Mouse (Mus musculus) megakaryocyte progenitor cell, adult 5-6 weeks (primary cell): ENCODE data around the gene Fam234b. TPM values are rescaled to one million over a fixed set of nuclear protein-coding genes. Genes with fewer than 3 reads are reported as not detected.

Experiments used
- ATAC-seq: replicated peaks from 2 replicates; pipeline ENCODE4 v1.8.0; 2016; ENCODE audit warnings: mild to moderate bottlenecking, moderate TSS enrichment, inconsistent platforms; ENCODE audit not compliant: poor library complexity
- total RNA-seq, 2 experiments: library from RNA; stranded (forward) in 1 of 2; stranded (reverse) in 1 of 2; fragments of 157-497, 149-512 nt in 1 of 2; fragments of 200-1000 nt in 1 of 2; gene quantifications; 2 replicates each; pipeline versions ENCODE4 v1.2.3 to v1.2.4; 2015 to 2017

The Fam234b gene
- total RNA-seq, 2 experiments from 2014 or later: 5.4 to 6.5 TPM

DNA sequence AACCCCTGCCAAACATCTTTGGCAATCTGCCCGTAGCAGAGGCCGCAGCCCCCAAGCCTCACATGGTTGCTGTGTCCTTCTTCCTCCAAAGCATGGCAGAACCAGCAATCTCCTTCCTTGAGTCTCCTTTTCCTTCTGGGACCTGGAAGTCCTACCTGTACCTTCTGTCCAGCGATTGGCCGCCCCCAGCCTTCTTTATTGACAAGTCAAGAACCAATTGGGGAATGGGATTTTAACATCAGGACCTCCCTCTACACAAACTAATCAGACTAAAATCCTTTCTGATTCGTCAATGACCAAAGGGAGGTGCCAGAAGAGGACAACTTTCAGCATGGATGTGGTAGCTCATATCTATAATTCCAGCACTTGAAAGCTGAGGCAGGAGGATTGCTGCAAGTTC lies 22.1 kb downstream of the Fam234b start:
- ATAC-seq: no peak

DNA sequence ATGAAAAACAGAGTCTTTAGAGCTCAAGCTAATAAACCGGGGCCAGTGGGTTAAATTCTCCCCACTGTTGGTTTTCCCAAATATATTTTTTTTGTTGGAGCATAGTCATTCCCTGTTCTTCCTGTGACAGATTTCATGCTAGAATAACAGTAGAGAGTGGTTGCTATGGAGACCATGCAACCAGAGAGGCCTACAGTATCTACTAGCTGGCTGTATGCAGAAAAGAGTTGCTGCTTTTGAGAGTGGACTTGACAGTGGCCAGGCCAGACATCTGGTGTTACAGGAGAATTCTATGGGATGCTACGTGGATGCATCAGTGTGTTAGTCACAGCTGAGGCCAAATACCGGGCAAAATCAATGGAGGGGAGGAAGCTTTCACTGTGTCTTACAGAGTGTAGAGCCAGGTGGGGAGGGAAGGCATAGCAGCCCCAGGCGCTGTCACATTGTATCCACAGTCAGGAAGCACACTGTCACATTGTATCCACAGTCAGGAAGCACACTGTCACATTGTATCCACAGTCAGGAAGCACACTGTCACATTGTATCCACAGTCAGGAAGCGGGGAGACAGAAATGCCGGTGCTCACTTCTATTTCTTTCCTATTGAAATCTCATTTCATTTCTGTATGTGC lies 26.1 kb downstream of the Fam234b start:
- 0 out of 2 replicates have a peak, but pooled peaks have one; percentile 3 for ATAC-seq

DNA sequence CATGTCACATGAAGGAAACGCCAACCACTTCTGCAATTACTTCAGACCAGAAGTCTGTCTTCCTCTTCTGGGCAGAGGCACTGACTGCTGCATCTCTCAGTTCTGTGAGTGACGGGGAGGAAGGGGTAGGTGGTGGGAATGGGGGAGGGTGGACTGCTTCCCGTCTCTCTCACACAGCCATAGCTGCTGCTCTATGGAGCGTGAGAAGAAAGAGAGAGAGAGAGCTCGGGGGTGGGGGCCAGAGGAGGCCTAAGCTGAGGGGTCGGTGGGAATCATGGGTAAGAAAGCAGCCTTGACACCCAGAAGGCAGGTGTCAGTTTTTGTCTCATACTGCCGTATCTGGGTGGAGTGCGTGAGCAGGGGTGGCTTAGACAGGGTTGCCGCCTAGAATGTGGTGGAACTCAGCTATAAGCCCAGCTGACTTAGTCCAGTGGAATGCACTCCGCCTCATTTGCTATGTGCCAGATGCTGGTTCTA lies 30.7 kb downstream of the Fam234b start:
- ATAC-seq: peak; percentile 93

DNA sequence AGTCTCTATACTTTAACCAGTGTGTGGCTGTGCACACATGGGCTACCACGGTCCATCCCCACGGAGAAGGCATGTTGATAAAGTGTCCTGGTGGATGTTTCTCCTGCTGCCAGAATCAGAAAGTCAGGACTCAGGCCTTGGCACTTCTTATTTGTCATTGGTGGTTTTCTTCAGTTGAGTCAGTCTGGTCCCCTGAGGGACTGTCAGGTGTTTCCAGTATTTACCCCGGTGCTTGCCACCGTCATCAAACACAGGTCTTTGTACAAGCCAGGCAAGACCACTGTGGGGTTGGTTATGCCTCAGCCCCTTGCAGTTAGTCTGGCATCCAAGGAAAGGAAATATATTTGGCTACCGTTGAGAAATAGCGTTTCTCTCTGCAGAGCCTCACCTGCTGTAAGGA lies 32.8 kb downstream of the Fam234b start:
- no peak for ATAC-seq

DNA sequence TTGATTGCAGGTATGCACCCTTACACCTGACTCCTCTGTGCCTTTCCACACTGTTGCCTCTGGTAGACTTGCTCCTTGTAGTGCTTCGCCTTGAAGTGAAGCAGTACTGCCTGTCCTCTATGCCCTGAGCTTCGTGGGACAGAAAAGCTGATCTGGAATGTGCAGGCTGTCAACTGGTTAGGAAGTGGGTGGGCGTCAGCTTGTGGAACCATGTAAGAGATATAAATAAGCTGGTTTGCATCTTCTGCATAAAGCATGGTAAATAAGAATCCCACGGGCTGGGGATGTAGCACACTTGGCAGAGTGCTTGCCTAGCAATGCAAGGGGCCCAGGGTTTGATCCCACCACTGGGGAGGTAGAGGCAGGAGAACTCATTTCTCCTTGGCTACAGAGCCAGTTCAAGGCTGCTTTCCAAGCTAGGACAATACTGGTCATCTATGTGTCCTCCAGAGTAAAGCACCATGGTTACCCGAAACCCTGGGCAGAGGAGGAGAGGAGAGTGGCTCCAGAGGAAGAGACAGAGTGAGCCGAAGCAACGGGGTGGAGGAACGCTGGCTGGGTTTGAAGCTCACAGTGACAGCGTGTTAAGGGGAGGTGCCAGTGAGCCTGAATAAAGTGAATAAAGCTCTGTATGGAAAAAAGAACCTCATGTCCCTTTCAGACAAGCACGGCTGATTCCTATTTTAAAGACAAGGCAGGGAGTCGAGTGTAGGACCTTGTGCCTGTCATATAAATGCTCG lies 34.8 kb downstream of the Fam234b start:
- no peak for ATAC-seq

DNA sequence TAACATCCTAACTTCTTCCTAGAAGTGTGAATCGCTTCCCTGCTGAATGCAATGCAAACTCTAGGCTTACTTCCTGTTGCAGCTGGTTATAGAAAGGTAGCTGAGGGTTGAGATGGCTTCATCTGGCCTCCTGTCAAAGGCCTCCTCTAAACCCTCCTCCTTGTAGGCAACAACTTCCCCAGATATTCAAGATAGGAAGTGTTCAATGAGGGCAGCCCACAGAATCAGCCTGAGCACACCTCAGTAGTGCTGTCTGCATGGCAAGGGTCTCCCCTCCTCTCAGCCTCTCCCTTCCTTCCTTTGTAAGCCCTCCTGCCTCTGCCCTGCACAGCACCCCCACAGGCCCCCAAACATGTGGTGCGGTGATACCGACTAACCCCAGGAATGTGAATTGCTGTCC lies 38.0 kb downstream of the Fam234b start:
- ATAC-seq: no peak

DNA sequence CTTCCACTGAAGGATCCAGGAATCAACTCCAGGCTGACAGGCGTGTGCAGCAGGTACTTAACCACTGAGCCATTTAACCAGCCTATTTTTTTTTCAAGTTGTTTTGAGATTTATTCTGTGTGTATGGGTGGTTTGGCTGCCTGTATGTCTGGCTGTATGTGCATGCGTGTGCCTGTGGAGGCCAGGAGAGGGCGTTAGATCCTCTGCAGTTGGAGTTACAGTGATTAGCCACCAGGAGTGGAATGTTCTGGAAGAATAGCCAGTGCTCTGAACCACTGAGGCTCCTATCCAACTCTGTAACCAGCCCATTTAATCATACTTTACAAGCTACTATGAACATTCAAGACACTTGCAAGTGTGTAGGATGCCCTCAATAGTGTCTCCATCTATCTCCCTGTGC lies 38.8 kb downstream of the Fam234b start:
- peak; percentile 23; the same call in 1 of the 2 replicates for ATAC-seq

DNA sequence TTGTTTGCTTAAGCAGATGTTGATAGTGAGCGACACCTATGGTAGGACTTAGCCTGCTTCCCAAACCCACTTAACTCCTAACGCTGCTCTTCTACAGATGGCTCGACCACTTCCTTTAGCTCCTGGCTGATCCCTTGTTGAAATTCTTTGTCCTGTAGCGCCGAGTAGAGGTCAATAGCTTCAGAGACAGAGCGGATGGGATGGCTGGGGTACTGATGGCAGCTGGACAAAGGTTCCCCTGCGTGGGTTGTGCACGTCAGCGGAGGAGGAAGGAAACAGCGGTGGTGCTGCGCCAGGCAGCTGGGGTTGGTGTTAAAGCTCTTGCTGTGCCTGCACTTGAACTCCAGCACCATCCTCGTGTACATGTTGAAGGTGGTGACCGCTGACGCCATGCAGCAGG lies 39.5 kb downstream of the Fam234b start:
- peak; percentile 54 for ATAC-seq

DNA sequence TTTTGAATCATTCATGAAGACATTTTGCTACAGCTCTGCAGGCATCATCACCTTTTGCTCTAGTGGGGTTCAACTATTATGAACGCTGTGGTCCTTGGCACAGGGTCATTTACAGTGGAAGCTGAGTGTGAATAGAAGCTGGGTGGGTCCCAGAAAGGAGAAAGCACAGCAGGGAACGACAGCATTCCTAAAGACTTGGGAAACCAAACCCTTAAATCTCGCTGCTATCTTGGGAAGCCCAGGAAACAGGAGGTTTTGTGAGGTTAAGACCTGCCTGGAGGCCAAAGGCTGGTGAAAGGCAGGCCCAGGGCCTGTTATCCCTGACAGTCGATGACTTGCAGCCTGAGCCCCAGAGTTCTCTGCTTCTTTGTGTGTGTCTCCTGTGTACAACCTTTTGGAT lies 40.4 kb downstream of the Fam234b start:
- no peak for ATAC-seq

DNA sequence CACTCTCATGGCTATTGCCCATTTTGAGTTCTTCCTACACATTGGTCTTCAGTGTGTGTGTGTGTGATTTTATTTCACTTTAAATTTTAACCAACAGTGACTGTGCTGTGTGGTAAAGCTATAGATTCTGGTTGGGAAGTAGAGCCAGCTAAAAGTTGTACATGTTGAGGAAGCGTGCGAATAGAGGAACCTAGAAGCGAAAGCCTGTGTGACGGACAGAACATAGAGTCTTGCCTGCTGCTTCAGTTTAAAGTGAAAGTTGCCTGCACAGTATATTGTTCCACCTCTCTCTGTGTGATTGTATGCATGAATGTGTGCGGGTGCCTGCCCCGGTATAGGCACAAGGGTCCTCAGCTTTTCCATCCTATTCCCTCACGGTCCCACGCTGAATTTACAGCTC lies 42.6 kb downstream of the Fam234b start:
- peak; percentile 65 for ATAC-seq

DNA sequence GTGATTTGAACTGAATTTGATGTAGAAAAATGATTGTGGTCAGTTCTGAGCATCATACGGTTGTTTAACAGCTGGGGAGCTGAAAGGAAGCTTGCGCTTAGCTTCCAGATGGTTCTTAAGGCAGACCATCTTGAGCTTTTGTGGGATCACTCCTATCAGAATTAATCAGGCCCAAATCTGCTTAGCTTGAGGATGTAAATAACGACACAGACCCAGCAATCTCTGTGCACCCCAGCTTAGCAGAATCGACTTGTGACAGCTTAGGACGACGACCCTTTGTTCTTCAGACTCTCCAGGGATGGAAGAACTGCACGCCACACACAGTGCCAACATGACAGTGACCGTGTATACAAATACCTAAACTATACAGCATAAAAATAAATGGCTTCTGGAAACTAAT lies 47.8 kb downstream of the Fam234b start:
- ATAC-seq: no peak

DNA sequence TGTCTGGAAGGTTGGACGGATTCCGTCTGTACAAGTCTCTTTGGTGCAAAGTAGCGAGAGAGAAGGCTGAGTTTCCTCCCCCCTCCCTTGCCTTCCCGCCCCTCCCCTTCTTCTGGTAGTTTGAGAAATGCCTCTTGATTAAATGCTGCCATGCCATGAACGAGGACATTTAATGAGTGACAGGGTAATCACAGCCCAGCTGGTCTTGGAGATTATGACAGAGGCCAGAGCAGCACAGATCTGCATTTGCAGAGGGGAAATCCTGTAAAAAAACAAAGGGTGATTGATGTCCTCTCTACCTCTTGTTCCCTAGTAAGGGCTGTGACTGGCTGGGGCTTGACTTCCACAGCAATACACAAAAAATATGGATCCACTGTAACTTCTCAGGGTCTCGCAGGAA lies 50.1 kb downstream of the Fam234b start:
- no peak for ATAC-seq

DNA sequence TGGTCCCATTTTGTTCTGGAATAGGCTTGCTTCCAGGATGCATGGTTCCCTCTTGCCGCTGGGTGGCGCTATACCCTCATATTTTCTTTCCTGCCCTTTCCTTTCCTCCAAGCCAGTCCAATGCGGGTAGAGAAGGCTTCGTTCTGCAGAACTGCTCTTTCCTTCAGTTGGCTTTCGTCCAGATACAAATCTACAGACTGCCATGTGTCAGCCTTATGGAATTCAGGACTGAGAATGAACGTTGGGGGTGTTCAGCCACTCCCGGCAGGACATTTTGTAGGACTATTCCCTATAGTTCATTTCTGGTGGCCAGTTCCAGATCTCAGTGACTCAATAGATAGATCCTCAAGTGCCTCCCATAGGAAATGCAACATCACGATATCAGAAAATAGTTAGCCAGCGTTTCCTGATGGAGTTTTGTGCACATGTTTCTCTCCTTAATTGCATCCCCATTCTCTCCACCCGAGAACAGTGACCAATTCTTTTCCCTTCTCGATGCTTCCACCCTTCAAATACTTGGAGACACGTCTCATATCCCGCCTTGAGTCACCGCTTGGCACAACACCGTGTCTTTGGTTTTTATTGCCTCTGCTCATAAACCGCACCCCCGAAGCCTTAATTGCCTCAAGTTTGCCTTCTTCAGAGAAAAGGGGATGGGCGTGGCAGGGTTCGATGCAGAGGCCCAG lies 52.2 kb downstream of the Fam234b start:
- peak; percentile 73 for ATAC-seq

DNA sequence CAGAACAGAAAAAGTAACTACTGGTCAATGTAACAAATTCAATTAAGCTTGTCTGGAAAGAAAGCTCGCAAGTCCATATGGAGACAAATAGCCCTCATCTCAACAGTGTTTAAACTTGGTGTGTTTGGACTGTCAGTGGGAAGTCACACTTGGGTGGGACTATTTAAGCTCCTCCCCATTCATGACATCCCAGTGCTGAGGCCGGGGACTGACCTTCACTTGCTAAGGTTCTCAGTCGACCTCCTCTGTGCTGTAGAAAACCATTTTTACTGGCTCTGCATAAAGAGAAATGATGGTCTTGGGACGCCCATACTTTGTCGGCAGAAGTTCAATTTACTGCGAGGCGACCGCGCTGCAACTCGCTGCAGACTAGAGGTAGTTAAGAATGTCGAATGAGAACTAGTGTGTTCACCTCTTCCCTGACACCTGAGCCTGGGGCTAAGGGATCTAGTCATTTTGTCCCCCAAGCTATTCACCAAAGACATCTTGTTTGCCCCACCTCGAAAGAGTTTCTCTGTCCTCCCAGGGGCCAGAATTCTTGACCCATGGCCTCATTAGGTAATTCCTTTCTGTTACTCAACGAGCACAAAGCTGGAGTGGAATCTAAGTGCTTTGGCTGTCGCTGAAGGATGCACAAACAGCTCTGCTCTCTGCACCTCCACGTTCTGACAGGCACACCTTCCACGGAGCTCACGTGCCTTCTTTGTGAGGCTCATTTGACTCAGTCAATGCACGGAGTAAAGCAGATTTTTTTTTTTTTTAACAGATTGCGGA lies 53.3 kb downstream of the Fam234b start:
- no peak for ATAC-seq

DNA sequence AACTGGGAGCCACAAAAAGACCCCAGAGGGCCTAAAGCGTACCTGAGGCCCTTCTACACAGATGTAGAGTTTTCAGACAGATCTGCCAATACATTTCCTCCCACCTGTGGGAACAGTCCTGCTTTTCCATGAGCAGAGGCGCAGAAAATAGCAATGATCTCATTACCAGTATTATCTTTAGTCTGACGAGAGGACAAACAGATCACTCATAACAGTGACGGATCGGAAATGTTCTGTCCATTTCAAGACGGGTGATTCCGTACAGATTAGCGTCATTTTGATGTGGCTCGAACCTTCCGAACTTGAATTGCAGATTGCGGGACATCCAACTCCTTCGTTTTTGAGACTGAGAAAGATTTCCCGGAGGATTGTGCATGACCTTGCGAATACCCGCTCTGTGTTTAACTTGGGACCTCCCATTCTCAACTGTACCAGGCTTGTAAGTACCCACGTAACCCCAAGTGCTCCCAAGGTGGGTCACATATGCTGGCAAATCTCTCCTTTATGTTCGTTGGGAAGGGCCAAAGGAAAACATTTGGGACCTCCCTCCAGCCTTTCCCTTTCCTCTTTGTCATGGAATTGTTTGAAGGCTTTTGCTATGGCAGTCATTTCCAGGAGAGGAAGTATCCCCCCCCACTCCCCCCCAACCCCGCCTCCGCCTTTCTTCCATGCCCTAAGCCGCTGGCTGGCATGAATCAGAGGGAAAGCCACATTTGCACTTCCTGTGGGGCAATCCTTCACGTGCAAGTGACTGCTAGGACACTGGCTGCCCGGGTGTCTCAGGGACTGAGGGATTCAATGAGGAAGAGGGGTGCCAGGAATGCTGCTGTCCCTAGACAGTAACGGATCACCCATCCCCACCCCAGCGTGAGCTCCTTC lies 54.3 kb downstream of the Fam234b start:
- ATAC-seq: peak; percentile 72

DNA sequence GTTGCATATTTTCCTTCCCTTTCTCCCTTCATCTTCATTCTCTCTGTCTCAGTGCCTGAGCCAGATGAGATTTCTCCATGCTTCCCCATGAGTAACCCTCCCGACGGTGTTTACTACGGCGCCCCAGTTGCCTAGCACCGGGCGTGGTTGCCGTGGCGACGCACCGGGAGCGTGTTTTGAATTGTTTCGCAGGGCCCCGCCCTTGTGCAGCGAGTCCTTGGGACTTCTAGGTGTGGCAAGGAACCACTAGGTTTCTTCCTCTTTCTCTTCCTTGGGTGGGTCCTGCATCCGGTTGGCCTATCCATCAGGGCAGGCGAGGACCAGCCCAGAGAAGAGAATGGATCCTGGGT lies 54.9 kb downstream of the Fam234b start:
- ATAC-seq: peak; percentile 85

DNA sequence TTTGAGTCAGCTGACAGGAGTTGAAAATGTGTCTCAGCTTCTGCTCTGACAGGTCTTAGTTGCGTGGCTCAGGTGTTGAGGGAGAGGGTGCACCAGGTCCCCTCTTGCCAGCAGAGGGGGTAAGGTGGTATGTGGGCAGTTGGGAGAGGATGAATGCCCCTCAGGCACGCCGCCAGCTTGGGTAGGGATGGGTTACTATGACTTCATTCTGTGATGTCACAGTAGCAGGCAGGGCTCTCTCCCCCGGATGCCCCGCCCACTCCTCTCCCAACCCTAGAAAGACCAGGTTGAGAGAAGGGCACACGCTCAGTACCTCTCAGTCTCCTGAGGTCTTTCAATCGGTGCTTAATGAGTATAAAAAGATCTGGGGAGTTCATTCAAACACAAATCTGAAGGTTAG lies 56.4 kb downstream of the Fam234b start, which contains the start of gene Gsg1:
TSS of gene Gsg1 (minus strand) at position 199 of the 400 bp plus-strand sequence.
- ATAC-seq: no peak

DNA sequence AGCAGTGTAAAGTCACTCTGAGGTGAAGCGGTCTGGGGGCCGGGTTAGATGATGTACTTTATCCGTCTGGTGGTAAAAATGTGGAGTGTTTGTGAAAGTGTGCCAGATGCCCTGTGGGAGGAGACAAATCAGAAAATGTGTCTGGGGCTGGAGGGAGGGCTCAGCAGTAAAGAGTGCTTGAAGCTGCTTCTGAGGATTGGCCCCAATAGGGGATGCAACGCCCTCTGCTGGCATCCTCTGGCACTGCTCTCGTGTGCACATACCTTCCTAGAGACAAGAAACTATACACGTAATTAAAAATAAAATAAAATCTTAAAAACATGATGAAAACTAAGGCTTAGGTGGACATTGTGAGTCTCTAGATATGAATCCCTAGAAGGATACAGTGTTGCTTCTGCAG lies 62.7 kb downstream of the Fam234b start:
- ATAC-seq: no peak

DNA sequence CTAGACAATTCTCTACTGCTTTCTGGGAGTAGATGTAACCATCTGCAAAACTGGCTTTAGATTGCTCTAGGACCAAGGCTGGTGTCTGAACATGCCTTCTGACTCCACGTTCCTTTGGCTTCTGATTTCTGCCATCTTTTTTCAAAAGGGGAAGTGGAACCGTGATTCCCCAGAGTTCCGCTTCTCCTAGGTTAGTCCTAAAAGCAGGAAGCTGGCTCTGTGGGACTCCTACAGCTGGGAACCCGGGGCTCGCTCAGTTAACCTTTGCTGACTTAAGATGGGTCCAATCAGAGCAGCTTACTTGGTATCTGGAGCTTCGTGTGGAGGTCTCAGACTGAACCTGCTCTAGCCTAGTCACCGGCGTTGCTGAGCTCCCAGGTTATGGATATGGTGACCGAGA lies 63.3 kb downstream of the Fam234b start:
- peak; percentile 57 for ATAC-seq

DNA sequence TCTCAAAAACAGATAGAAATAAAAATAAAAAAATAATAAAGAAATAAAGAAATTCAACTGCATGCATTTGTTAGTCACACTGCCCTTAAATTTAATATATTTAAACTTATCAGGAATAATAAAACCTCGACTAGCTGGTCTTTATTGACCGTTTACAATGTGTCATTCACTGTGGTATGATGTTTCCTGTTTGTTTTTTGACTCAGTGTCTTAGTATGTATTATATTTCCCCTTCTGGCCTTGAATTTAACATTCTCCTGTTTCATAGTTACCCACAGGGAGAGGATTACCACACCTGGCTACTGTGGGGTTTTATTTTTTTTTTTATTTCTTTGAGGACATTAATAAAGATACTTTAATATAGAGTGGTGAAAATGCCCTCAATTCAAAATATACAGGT lies 64.8 kb downstream of the Fam234b start:
- no peak for ATAC-seq
